Mouse (Mus musculus) urinary bladder, postnatal 36 days (tissue): Measurements from ENCODE around the gene Bmpr2.
A peak's percentile ranks its signal among the peaks of the same experiment; 100 is the strongest.

ENCODE experiments used
- DNase-seq, 2 experiments: peaks; one replicate each; pipeline ENCODE4 v3.0.0; 2022; ENCODE audit warnings: low spot score in 2 of 2, mixed read lengths in 1 of 2

The Bmpr2 gene

GRCm38 (mm10) chr1:59897147-59897798 is 134.1 kb downstream of the Bmpr2 start:
- DNase-seq: no peak

DNA sequence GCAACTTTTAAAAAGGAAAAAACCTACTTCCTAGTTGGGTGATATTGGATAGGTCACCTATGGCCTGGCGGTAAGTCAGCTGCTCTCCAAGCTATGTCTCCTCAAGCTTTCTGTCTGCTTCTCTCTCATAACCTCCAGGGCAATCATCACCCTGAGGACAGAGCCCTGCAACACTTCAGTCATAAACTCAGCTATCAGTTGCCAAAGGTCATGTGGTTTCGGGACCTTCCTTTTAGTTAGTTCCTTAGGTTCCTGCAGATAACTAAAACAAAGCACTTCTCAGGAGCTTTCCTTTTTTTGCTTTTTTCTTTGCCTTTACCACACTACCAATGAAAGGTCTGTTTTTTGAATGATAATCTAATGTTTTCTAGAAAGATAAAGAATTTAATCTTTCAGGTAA is 136.5 kb downstream of the Bmpr2 start:
- no peak for DNase-seq

- no peak for DNase-seq
These were observed 138.1 kb downstream of the Bmpr2 start for GRCm38 (mm10) chr1:59901082-59901876.

DNA sequence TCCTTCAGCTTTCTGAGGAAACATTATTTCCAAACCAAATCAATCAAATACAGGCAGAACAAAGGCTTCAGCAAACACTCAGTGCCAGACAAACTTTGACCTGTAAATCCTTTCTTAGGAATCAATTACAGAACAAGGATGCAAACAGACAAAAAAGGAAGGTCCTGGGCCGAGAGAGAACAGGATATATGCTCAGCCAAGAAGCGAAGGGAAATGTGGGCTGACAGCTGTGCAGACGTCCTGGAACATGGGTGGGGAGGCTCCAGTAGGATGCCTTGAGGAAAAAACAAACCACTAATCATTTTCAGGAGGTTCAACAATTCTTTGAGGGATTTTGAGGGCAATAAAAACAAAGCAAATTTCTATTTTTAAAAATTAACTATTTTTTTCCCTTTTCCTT is 139.4 kb downstream of the Bmpr2 start:
- no peak for DNase-seq

DNA sequence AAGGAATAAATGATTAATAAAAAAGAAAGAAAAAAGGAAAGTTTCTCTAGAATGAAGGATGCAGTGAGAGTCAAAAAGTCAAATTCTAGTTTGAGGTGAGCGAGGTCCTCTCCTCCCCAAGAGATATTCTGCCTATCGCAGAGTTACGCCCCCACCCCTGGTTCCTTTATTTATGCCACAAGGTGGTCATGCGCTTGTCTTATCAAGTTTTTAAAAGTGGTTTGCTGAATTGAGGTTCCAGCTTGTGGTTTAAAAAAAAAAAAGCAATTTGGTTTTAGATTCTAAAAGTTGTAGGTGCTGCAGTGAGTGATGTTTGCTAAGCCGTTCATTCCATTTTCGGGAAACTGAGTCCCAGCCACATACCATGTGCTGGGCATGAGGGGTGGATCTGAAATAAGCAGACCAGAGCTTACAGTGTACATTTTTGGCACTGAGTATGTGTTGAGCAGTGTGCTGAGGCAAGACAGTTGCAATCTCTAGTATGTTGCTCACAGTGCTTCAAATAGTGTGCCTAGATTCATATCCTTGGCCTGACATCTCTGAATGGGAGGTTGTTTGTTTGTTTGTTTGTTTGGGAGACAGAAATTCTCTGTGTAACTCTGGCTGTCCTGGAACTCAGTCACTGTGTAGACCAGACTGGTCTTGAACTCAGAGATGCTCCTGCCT is 141.6 kb downstream of the Bmpr2 start:
- DNase-seq: no peak

DNA sequence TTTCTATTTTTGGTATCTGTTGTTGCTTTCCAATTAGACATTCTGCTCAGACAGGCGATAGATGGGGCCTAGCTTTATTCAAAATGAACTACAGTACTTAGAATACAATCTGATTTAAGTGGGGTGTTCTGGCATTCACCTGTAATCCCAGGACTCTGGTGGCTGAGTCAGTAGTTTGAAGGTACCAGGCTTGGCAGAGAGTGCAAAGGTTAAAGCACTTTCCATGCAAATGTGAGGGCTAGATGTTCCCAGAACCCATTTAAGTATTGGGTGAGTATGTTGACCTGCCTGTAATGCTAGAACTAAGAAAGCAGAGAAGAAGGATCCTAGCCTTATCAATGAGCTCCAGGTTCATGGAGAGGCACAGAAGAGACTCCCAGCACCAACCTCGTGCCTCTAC is 142.7 kb downstream of the Bmpr2 start:
- DNase-seq: no peak

- no peak for DNase-seq
These were observed 143.8 kb downstream of the Bmpr2 start for GRCm38 (mm10) chr1:59906819-59907521.

DNA sequence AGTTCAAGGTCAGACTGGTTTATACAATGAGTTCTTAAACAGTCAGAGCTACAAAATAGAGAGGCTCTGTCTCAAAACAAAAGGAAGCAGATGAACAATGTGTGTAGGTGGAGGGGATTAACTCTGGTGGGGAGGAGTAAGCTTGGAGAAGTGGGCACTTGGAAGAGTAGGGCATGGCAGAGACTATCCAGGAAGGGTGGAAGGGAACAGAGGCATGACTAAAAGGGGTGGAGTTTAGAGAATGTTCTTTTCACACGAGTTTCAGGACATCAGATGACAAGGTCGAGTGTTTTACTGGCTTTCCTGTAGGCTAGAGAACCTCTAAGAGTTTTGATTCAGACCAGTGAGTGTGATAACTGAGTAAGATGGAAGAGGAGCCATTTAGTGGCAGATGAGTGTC is 144.5 kb downstream of the Bmpr2 start:
- DNase-seq: no peak

DNA sequence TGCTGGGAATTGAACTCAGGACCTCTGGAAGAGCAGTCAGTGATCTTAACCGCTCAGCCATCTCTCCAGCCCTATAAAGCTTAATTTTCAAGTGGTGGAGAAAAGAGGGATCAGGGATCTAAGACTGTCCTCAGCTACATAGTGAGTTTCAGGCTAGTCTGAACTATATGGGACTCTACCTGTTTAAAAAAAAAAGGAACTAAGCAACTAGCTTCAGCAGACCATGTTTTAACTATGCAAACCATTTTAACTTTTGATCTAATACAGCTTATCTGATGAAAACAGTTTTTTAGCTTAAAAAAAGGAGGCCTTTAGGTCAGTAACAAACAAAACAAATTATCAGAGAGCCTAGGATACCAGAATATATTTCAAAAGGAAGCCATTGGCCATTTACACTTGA is 147.7 kb downstream of the Bmpr2 start:
- DNase-seq: no peak

DNA sequence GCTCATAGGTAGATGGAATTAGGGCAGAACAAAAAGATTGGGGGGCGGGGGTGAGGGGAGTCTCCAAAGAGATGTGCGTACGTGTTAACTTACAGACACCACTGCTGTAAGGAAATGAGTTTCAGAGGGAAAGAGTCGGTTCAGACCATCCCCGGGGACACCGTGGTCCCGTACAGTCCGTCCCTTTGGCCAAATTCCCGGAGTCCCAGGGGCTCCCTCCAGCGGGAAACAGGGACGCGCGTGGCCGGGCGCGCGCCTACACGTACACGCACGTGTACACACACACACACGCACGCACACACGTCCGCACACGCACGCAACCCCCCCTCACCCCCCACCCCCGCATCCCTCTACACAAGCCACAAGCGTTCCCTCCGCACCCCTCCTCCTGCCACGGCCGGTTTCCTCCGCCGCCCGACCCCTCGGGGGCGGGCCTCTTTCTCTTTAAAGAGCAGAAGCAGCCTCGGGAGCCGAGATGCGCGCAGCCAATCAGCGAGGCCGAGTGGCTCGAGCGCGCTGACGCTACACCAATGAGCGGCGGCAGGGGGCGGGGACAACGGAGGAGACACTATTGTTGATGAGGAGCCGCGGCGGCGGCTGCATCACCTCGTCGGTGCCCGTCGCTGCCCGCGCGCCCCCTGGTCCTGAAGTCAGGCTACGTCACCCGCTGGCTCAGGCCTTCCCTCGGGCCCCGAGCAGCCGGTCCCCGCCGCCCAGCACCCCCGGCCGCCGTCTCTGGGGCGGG is 149.4 kb downstream of the Bmpr2 start, which contains the start of gene Fam117b:
Gene Fam117b, plus strand, starts transcription at position 594 of the 745 bp plus-strand sequence.
- peak; percentile 94 to 97 for DNase-seq

DNA sequence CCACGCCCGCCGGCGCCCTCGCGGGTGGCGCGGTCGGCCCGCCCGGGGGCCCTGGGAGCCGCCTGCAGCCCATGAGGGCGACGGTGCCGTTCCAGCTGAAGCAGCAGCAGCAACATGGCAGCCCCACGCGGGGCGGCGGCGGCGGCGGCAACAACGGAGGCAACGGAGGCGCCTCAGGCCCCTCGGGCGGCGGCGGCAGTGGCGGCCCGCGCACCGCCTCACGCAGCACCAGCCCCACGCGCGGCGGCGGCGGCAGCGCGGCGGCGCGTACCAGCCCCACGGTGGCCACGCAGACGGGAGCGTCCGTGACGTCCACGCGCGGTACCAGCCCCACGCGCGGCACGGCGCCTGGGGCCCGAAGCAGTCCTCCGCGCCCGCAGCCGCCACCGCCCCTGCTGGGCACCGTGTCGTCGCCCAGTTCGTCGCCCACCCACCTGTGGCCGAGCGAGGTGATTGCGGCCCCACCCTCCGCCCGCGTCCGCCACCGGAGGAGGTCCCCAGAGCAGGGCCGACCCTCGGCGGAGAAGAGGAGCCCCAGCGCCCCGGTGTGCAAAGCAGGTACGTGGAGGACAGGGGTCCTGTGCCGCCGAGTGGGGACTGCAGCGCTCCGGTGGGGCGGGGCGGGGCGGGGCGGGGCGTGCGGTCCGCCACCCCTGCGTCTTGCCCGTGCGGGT is 150.1 kb downstream of the Bmpr2 start:
- peak; percentile 13 to 17 for DNase-seq

DNA sequence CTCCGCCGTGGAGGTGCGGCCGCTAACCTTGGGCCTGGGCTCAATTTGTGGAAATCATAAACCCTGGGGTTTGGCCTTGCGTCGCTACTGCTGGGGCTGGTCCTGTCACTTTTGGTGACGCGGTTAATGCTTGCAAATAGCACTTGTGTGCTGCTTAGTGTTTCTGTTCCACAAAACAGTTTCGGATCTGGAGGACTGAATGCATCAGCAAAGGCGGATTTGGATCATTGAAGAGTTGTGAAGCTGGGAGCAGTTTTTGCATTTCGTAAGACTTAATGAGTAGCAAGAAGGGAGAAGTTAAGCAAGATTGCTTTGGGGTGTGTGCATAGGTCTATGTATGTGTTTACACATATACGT is 150.6 kb downstream of the Bmpr2 start:
- DNase-seq: peak; percentile 16 to 20

DNA sequence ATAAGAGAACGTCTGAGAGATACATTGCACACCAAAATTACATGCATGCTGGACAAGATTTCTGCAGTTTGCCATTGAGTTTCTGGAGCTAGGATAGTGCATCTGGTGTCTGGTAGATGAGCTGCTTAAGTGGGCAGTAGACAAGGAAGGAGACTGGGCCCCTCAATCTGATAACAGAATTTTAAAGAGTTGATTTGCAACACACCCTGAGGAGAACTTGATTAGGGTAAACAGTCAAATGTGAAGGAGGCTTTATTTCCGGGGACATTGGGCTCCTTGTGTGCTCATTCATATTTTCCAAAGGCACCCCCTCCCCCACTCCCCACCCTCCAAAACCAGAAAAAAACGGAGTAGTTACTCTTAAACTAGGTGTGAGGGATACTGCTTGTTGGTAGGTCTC is 151.6 kb downstream of the Bmpr2 start:
- no peak for DNase-seq

DNA sequence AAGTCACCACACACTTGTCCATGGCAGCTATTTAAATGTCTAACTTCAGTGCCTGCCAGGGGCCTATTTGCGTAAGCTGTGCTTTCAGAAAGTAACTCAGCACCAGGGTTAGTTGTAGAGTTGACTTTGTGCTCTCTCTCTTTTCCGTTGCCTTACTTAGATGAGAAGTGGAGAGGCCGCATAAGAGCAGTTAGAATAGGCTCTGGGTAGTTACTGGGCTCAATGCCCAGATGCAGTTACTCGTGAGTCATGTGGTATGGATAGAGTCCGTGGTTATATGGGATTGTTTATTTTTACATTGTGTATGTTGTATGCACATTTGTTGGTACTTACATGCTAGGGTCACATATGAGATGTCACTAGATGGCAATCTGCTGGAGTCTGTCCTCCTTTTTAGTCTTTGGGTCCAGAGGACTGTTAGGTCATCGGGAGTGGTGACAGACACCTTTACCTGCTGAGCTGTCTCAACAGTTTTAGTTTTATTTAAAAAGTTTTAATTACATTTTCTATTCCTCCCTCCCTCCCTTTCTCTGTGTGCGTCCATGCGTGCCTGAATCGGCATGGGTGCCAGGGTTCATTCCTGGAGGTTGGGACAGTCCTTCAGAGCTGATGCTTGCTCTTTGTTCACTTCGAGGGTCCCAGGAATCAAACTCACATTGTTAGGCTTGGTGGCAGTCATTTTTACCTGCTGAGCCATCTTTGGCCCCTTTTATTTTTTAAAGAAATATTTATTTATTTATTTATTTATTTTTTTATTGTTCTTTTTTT is 152.8 kb downstream of the Bmpr2 start:
- DNase-seq: no peak

DNA sequence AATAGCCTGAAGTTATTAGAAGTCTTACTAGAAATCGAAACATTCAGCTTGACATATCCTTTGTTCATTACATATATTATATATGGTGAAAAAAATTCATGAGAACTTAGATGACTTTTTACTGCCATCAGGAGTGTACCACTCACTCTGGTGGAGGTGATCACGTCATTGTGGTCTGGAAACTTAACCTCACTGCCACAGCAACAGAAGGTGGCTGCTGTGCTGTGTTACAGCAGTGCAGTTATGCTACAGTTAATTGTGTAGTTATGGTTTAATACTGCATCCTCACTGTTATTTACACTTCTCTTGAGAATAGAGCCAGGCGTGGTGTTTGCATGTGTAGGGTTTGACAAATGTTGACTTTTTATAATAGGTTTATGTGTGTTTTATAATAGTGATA is 154.2 kb downstream of the Bmpr2 start:
- no peak for DNase-seq

GRCm38 (mm10) chr1:59918075-59918474 is 154.9 kb downstream of the Bmpr2 start:
- DNase-seq: no peak

GRCm38 (mm10) chr1:59923201-59923600 is 160.0 kb downstream of the Bmpr2 start:
- no peak for DNase-seq

GRCm38 (mm10) chr1:59923673-59924072 is 160.5 kb downstream of the Bmpr2 start:
- DNase-seq: no peak

DNA sequence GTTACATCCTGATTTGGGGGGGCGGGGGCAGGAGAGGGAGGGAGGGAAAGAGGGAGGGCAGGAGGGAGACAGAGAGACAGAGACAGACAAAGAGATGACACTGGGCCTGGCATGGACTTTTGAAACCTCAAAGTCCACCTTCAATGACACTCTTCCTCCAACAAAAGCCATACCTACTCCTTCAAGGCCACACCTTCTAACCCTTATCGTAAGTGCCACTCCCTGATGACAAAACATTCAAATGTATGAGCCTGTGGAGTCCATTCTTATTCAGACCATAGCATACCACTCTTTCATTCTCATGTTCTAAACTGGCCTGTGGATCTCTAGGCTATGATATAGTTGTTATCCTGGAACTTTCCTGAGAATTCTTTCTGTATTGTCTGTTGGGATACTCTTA is 161.2 kb downstream of the Bmpr2 start:
- DNase-seq: no peak

DNA sequence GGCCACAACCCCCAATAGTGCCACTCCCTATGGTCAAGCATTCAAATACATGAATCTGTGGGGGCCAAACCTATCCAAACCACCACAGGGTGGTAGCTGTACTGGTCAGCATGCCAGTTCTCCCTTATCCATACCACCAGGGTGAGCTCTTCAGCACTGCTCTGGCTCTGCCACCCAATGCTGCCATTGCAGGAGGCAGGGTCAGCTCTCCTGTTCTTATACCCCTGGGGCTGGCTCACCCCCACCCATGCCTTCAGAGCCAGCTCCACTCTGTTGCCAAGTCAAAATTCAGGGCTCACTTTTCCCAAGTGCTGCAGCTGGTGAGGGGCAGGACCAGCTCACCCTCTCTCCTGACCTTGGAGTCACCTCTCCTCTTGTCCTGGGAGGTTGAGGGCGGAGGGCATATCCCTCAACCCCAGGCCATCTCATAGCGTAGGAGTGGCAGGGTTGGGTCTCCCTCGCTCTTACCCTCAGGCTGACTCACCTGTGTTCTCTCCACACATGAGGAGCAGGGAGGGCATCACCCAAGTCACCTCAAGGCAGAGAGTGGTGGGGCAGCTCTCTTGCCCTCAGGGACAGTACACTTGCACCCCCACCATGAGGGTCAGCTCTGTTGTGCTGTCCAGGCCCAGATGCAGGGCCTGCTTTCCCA is 162.9 kb downstream of the Bmpr2 start:
- DNase-seq: no peak
